Mouse (Mus musculus): ENCODE results near the gene Ppp4r3a.

Ppp4r3a gene

GRCm38 (mm10) chr12:101020210-101021015 is 63.1 kb downstream of the Ppp4r3a start:
- no peak for TF ChIP-seq GATA4 (IDR thresholded peaks at IDR 0.05; ENCODE audit: insufficient replicate concordance, low read length)

DNA sequence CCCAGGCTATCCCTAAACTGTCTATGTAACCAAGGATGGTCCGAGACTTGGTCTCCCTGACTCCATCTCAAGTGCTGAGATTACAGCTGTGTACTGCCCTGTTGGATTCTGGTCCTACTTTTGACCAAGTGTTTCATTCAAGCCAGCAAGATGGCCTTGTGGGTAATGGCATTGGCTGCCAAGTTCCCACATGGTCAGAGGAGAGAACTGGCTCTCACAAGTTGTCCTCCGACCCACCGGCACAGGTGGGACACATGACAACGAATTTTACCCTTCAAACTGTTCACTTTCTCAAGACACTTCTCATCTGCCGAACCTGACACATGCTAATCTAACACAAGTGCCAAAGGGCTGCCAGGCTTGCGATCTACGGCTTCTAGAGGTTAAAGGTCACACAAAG is 64.1 kb downstream of the Ppp4r3a start:
- no peak for TF ChIP-seq GATA4 (IDR thresholded peaks at IDR 0.05; ENCODE audit: insufficient replicate concordance, low read length)

- no peak for TF ChIP-seq GATA4 (IDR thresholded peaks at IDR 0.05; ENCODE audit: insufficient replicate concordance, low read length)
These were observed 64.5 kb downstream of the Ppp4r3a start for GRCm38 (mm10) chr12:101019031-101019430.

DNA sequence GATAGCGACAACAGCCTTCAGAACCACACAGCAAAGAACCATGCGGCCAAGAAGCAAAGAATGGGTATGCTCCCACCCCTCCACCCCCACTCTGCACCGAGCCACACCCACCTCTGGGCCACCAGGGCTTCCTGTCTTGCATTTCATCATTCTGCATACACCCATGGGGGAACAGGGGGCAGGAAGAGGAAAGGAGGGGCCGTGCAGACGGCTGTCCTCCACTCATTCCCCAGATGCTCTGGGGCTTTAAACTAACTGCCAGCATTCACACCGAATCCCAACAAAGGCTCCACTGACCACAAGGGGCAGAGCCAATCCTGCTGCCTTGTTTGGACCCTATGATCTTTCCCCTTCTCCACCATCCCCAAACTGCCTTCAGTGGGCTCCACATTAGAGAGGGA is 65.5 kb downstream of the Ppp4r3a start:
- TF ChIP-seq GATA4 (IDR thresholded peaks at IDR 0.05; ENCODE audit: insufficient replicate concordance, low read length), result no peak

DNA sequence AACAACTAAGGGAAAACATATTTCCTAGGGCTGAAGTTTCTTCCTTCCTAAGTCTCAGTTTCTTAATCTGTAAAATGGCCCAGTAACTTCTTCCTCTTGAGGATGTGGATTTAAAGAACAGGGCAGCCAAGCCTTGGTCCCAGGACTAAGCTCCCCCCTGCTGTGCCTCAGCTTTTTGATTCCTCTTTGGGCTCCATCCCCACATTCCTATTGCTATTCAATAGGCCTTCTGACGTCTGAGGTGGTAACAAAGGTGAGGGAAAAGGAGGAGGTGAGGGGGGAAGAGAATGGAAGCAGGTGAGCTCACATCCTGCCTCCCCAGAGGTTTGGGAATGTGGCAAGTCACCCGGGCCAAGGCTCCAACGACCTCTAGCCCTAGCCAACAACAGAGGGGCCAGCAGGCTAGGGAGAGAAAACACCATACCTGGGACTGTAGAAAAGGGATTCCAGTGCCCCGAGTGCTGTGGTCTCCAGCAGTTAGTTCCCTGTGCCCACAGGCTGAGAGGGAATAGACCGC is 67.0 kb downstream of the Ppp4r3a start:
- no peak for TF ChIP-seq GATA4 (IDR thresholded peaks at IDR 0.05; ENCODE audit: insufficient replicate concordance, low read length)

DNA sequence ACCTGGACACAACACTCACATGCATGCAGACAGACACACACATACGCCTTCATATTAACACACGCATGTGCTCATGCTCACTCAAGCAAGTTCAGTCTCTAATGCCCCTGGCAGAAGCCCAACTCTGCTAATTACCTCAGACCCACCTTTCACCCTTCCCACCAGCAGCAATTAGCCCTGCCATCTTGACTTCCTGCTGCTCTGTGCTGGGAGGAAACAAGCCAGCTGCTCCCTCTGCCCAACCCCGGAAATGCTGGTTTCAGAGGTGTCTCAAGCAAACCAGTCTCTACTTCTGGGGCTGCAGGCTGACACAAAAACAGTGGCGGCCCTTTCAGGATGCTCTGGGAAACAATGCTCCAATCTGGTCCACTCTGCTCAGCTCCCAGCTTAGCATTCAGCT is 67.6 kb downstream of the Ppp4r3a start:
- TF ChIP-seq GATA4 (IDR thresholded peaks at IDR 0.05; ENCODE audit: insufficient replicate concordance, low read length), result no peak

DNA sequence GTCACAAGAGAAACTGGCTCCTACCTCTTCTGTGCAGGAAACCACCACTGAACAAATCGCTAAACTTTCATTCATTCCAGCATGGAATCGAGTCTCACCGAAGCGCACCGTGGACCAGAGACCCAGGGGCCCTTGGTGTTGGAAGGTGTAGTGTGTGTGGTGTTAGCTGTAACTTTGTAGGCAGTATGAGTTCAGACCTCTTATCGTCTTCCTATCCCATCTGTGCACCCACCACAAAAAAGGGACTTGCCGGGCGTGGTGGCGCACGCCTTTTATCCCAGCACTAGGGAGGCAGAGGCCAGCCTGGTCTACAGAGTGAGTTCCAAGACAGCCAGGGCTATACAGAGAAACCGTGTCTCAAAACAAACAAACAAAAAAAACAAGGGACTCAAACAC is 68.3 kb downstream of the Ppp4r3a start:
- TF ChIP-seq GATA4 (IDR thresholded peaks at IDR 0.05; ENCODE audit: insufficient replicate concordance, low read length), result no peak

GRCm38 (mm10) chr12:101014549-101015164 is 68.8 kb downstream of the Ppp4r3a start:
- TF ChIP-seq GATA4 (IDR thresholded peaks at IDR 0.05; ENCODE audit: insufficient replicate concordance, low read length), result no peak

DNA sequence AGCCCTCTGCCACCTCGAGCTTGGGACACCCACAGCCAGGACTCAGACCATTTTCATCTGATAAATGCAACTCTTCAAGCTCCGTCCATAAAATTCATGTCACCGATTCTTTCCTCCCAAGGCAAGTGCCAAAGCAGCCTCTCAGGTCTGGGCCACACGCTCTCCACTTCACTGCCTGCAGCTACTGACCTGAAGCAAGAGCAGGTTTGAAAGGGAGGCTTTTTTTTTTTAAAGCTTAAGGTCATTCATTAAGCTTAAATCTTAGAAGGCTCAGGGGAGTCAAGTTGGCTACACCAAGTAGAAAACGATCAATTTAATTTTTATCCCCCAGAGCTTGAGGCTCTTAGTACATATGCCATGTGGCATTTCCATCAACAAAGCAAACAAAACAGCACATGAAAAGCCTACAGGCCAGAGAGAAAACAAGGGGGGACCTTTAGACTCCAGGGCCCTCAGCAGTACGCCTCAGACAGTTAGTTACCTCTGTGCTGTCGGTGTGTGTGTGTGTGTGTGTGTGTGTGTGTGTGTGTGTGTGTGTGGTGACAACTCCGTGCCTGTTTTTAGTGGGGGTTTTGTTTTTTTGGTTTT is 70.3 kb downstream of the Ppp4r3a start:
- TF ChIP-seq GATA4 (IDR thresholded peaks at IDR 0.05; ENCODE audit: insufficient replicate concordance, low read length), result no peak

DNA sequence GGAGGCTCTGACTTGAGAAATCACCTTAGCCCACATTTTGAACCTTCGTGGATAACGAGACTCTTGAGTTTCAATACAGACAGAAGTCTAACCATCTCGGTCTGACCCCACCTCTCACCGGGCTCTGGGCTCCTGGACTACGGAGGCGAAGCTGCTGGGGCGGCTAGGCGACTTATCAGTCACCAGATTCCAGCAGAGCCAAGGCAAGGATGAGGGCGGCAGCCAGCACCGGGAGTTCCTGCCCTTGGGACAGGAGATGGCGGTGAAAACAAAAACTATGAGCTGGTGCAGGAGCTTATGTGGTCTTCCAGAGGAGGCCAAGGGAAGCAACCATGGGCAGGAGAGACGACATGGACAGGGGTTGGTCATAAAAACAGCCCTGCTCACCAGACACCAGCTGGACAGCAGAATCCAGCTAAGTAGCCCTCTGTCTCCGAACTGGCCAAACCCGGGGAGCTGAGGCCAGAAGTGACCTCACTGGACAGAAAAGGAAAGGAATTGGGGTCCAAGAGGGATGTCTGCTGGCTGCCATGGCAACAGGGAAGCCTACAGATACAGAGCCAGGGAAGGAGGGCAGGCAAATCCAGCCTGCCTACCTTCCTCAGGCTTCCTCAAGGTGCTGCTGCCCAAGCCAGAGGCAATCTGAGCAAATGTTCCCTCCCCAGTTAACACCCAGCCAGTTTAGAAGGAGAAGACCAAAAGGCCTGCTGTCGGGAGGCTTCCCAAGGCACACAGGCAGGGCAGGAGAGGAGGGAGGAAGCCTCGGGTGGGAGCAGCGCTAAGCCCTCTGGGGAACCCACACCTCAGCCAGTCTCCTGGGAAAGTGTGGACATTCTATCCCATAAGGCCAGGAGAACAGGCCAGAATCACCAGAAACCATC is 71.1 kb downstream of the Ppp4r3a start:
- no peak for TF ChIP-seq GATA4 (IDR thresholded peaks at IDR 0.05; ENCODE audit: insufficient replicate concordance, low read length)

DNA sequence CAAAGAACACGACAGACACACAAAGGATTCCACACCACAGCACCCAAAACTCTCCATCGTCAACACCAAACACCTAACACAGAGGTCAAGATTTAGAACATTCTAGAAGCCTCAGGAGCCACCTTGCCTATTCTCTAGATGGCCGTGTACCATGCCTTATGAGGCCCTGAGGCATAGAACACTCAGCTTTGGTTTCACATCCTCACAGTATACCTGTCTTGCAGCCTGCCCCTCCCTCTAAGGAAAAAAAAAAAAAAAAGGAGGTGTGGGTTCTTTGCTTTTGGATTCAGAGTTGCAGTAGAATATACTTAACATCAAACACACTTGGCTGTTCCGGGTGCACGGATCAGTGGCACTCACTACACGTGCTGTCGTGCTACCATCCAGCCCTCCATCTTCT is 72.5 kb downstream of the Ppp4r3a start:
- TF ChIP-seq GATA4 (IDR thresholded peaks at IDR 0.05; ENCODE audit: insufficient replicate concordance, low read length), result no peak

GRCm38 (mm10) chr12:101010148-101010920 is 73.2 kb downstream of the Ppp4r3a start:
- TF ChIP-seq GATA4 (IDR thresholded peaks at IDR 0.05; ENCODE audit: insufficient replicate concordance, low read length), result no peak

GRCm38 (mm10) chr12:101009225-101009624 is 74.3 kb downstream of the Ppp4r3a start:
- TF ChIP-seq GATA4 (IDR thresholded peaks at IDR 0.05; ENCODE audit: insufficient replicate concordance, low read length), result no peak

DNA sequence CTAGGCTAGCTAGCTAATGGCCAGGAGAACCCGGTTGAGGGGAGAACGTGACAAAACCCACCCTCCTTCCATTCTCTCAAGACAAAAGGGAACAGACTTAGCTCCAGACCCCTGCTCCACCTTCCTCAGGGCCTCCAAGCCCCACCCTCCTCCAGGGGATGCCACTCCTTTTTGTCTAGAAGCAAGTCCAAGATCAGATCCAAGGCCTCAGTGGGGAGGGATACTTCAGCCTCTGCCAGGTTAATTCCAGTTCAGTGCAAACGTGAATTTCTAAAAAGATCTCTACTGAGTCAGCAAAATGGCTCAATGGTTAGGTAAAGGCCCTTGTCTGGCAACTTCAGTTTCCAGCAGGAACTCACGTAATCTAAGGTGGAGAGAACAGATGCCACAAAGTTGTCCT is 74.9 kb downstream of the Ppp4r3a start:
- TF ChIP-seq GATA4 (IDR thresholded peaks at IDR 0.05; ENCODE audit: insufficient replicate concordance, low read length), result no peak

Data from liver, adult (tissue).